Comparison of ENCODE assay signal across 7 mouse cellular contexts in the genomic region with DNA sequence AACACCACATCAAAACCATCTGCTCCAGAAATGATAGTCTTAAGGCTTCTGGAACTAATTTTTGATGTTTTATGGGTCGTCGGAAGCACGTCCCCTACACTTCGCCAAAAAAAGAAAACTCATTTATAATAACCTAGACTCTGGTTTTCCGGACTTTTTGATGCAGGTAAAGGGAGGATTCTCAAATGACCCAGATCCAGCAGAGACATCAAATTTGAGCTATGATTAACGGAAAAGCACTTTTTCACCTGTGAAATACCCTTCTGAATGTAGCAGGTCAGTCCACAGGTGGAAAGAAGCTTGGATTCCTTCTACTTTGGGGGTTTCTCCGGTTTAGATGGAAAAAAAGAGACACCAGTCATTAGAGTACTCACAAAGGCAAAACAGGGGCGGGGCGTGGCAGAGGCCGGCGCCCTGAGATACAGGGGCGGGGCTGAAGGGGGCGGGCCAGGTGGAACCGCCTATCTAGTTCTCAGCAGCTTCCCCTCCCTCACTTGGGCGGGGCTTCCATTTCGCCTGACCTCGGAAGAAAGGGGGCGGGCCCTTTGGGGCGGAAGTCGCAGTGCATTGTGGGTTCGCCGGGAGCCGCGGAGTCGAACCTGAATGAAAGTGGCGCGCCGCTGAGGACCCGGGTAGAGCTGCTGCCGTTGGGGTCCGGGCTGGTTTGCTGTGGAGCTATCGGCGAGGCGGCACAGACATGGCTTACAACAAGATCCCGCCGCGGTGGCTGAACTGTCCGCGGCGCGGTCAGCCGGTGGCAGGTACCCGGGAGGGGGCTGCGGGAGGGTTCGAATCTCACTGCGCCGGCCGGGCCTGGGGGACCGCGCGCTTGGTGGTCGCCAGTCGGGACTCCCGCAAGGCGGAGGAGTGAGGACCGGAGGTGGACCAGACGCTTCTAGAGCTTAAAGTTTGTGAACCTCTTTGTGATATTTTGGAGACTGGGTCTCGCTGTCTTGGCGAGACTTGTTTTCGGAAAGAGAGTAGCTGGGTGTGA. TPM values are rescaled to one million over a fixed set of nuclear protein-coding genes. Genes with fewer than 3 reads are reported as not detected.
DNase-seq lines count a peak whose midpoint lies in the region; ATAC-seq lines count a peak whose summit lies in the region.

Gene Rngtt, plus strand, starts transcription at position 548 of the 994 bp plus-strand sequence.

- peak within 1 kb of the TSS; percentile 82 for H3K4me2 ChIP-seq in intestine, embryonic 16.5 days (ENCODE audit: low read depth, low read length)
- peak within 1 kb of the TSS; percentile 50 for H3K4me2 ChIP-seq in midbrain, embryonic 11.5 days

- H3K9ac ChIP-seq in intestine, embryonic 16.5 days (ENCODE audit: low read depth, low read length) = peak within 1 kb of the TSS; percentile 80
- H3K9ac ChIP-seq in midbrain, embryonic 11.5 days (ENCODE audit: low read length) = peak within 1 kb of the TSS; percentile 64

- H3K36me3 ChIP-seq in intestine, embryonic 16.5 days (ENCODE audit: control insufficient read depth, insufficient read depth, low read length) = no peaks in the 10 kb centered on the region
- no peaks in the 10 kb centered on the region for H3K36me3 ChIP-seq in midbrain, embryonic 11.5 days (ENCODE audit: control insufficient read depth, insufficient read depth, low read length)

- no peaks in the 10 kb centered on the region for H3K9me3 ChIP-seq in intestine, embryonic 16.5 days (ENCODE audit: control insufficient read depth, low read length)
- no peaks in the 10 kb centered on the region for H3K9me3 ChIP-seq in midbrain, embryonic 11.5 days (ENCODE audit: control insufficient read depth, low read length)

- H3K27ac ChIP-seq in intestine, embryonic 16.5 days (ENCODE audit: low read length) = peak within 1 kb of the TSS; percentile 41
- 0 out of 2 replicates have a peak within 1 kb of the TSS, but pooled peaks have one; percentile 26 for H3K27ac ChIP-seq in midbrain, embryonic 11.5 days (ENCODE audit: low read depth, low read length)

- H3K27me3 ChIP-seq in intestine, embryonic 16.5 days (replicated peaks; ENCODE audit: control insufficient read depth, insufficient read depth, low read length) = no peaks in the 10 kb centered on the region
- H3K27me3 ChIP-seq in midbrain, embryonic 11.5 days (ENCODE audit: control insufficient read depth, insufficient read depth, low read length) = no peaks in the 10 kb centered on the region

- WGBS in intestine, embryonic 16.5 days = 4% methylated on average over 55 of the region's 60 CpGs
- WGBS in midbrain, embryonic 11.5 days = 4% methylated on average over 59 of the region's 60 CpGs

- DNase-seq in adrenal gland, adult 8-10 months = peak; percentile 96
- peak; percentile 98 for DNase-seq in embryo, embryonic 9.5 days (ENCODE audit: extremely low spot score)
- peak; percentile 91 to 96 for DNase-seq in gastrocnemius, postnatal 4 days (ENCODE audit: low spot score in 2 of 2)
- DNase-seq in left cerebral cortex, postnatal 36 days (ENCODE audit: low spot score in 2 of 2) = peak; percentile 91 to 92
- DNase-seq in midbrain, embryonic 11.5 days (ENCODE audit: low spot score, missing footprints) = peak; percentile 99
- peak; percentile 92 for DNase-seq in skeletal muscle tissue, adult 2 months (ENCODE audit: low read depth, low spot score)

- intact Hi-C loops in left cerebral cortex, postnatal 36 days (cut with DNase I) = no loop called here

- peaks cover 5% of the 10 kb centered on the region; the same call in 1 of the 2 replicates for H3K4me1 ChIP-seq in intestine, embryonic 16.5 days (ENCODE audit: control insufficient read depth, insufficient read depth, low read length)
- H3K4me1 ChIP-seq in midbrain, embryonic 11.5 days (ENCODE audit: control insufficient read depth, insufficient read depth, low read length) = peaks cover 9% of the 10 kb centered on the region

- H3K4me3 ChIP-seq in intestine, embryonic 16.5 days (ENCODE audit: low read length) = peak within 1 kb of the TSS; percentile 72
- H3K4me3 ChIP-seq in midbrain, embryonic 11.5 days (ENCODE audit: low read depth, low read length) = peak within 1 kb of the TSS; percentile 72

- peak; percentile 97 for ATAC-seq in intestine, embryonic 16.5 days
- ATAC-seq in midbrain, embryonic 11.5 days (ENCODE audit: low FRiP score) = peak; percentile 97

RNA-seq across cellular contexts. Expression of gene Rngtt, which starts in this region (rescaled TPM):
- total RNA-seq in adrenal gland, adult 8-10 months (2022) = 10 to 100 TPM; 33.0 to 43.2 (median 38.8) TPM
- total RNA-seq in gastrocnemius, postnatal 4 days (2021) = 10 to 100 TPM; 14.8 to 15.1 TPM
- polyA plus RNA-seq in intestine, embryonic 16.5 days (2015; fragmentation: Nextera tagmentation; extraction: Ambion mirVana) = 15.9 and 16.3 TPM in 2 replicates
- total RNA-seq in left cerebral cortex, postnatal 36 days (2021) = 10 to 100 TPM; 21.8 to 29.0 TPM
- 36.6 and 45.6 TPM in 2 replicates for polyA plus RNA-seq in midbrain, embryonic 11.5 days (2014; fragmentation: Nextera tagmentation; extraction: Ambion mirVana)

Comparison
In these comparisons a context has a peak if more than half of its experiments do, and no peak if none do; other contexts are left out.
1. Peak in every context shown above with its lines: DNase-seq, ATAC-seq, H3K4me3 ChIP-seq and H3K27ac ChIP-seq.